Mouse (Mus musculus) testis, adult 2 months (tissue): ENCODE data around the gene Crebzf.

Experiments used
- CTCF ChIP-seq: fragments of 200-500 bp; IDR thresholded peaks from 2 replicates; pipeline ENCODE4 v1.5.1; 2012; ENCODE audit warnings: low read depth, mild to moderate bottlenecking, inconsistent platforms, low read length, moderate library complexity; ENCODE audit not compliant: control insufficient read depth, insufficient read depth, insufficient replicate concordance
- POLR2A ChIP-seq: fragments of 200-500 bp; IDR thresholded peaks from 2 replicates; pipeline ENCODE4 v1.6.1; 2012; ENCODE audit warnings: low read depth, mild to moderate bottlenecking, inconsistent platforms, low read length, moderate library complexity; ENCODE audit not compliant: control insufficient read depth

- no peak for TF ChIP-seq CTCF
- TF ChIP-seq POLR2A: peak; percentile 39; the same call in 1 of the 2 replicates
Observed at GRCm38 (mm10) chr7:90427006-90427405, 15.5 kb upstream of the Crebzf start.
